8 mouse cellular contexts compared by ENCODE assay signal in genomic region chr6:86851561-86851960, GRCm38 (mm10). TPM values are rescaled to one million over a fixed set of nuclear protein-coding genes. Genes with fewer than 3 reads are reported as not detected.
DNase-seq lines count a peak whose midpoint lies in the region; ATAC-seq and TF ChIP-seq lines count a peak whose summit lies in the region.

No protein-coding gene starts in this region.

- peaks cover 7% of the 10 kb centered on the region for H3K36me3 ChIP-seq in thymus, adult 2 months (ENCODE audit: control insufficient read depth, insufficient read depth, low read length)
- no peaks in the 10 kb centered on the region for H3K36me3 ChIP-seq in forebrain, postnatal 0 days (ENCODE audit: insufficient read depth)

- no peak for ATAC-seq in forebrain, postnatal 0 days
- ATAC-seq in CD4-positive, CD25-positive, alpha-beta regulatory T cell, adult 4 months, result no peak

- no peak for TF ChIP-seq POLR2A in thymus, adult 2 months (IDR thresholded peaks at IDR 0.05; ENCODE audit: control insufficient read depth, extremely low read depth, insufficient read depth, low read length, poor library complexity)

- H3K9ac ChIP-seq in forebrain, postnatal 0 days, result 0 out of 2 replicates have a peak overlapping the region, but pooled peaks have one; percentile 3

- TF ChIP-seq CTCF in thymus, adult 2 months (IDR thresholded peaks at IDR 0.05; ENCODE audit: borderline replicate concordance, control insufficient read depth, extremely low read depth, insufficient read depth, low read length, poor library complexity), result no peak
- TF ChIP-seq CTCF in forebrain, postnatal 0 days (IDR thresholded peaks at IDR 0.05; ENCODE audit: low read depth), result no peak

- peaks cover 18% of the 10 kb centered on the region for H3K4me1 ChIP-seq in thymus, adult 2 months (replicated peaks; ENCODE audit: control insufficient read depth, insufficient read depth, low read length)
- peaks cover 21% of the 10 kb centered on the region for H3K4me1 ChIP-seq in forebrain, postnatal 0 days (ENCODE audit: insufficient read depth)

- H3K27me3 ChIP-seq in thymus, adult 2 months (ENCODE audit: control insufficient read depth, insufficient read depth, low read length), result no peaks in the 10 kb centered on the region
- no peaks in the 10 kb centered on the region for H3K27me3 ChIP-seq in forebrain, postnatal 0 days (ENCODE audit: insufficient read depth, low read length)

- DNase-seq in thymus, adult 2 months, result no peak
- no peak for DNase-seq in thymus, postnatal 14 days
- no peak for DNase-seq in forebrain, postnatal 0 days
- peak; percentile 13 for DNase-seq in liver
- peak; percentile 83 for DNase-seq in yolk sac, embryonic 10.5 days (ENCODE audit: low spot score)
- no peak for DNase-seq in adrenal gland, adult 8-10 months
- no peak for DNase-seq in lung, postnatal 25 days (ENCODE audit: low spot score)

- peak overlapping the region; percentile 92; the same call in 1 of the 2 replicates for H3K27ac ChIP-seq in thymus, adult 2 months (ENCODE audit: control insufficient read depth, insufficient read depth, low read length)
- no peak overlapping the region for H3K27ac ChIP-seq in forebrain, postnatal 0 days (ENCODE audit: low read depth, low read length)

- H3K4me3 ChIP-seq in thymus, adult 2 months (ENCODE audit: control insufficient read depth, insufficient read depth, low read length), result peak overlapping the region; percentile 13; the same call in 1 of the 2 replicates
- peak overlapping the region; percentile 89 for H3K4me3 ChIP-seq in forebrain, postnatal 0 days (ENCODE audit: low read depth, low read length)

- peak overlapping the region; percentile 56 for H3K4me2 ChIP-seq in forebrain, postnatal 0 days (ENCODE audit: low read depth)

- WGBS in thymus, adult 2 months, result 8% methylated on average over 1 of the region's 1 CpGs
- 10% methylated on average over 1 of the region's 1 CpGs for WGBS in forebrain, postnatal 0 days

- H3K9me3 ChIP-seq in forebrain, postnatal 0 days (ENCODE audit: low read length), result no peaks in the 10 kb centered on the region

RNA-seq across cellular contexts. Expression of gene Aak1, which starts 2.2 kb away (rescaled TPM):
- 59.2 and 79.9 TPM in 2 replicates for polyA plus RNA-seq in thymus, adult 2 months (2012; rRNA removed)
- total RNA-seq in forebrain, postnatal 0 days (2014; rRNA removed), result 45.5 and 57.6 TPM in 2 replicates
- 21.4 and 31.0 TPM in 2 replicates for polyA plus RNA-seq in forebrain, postnatal 0 days (2015; fragmentation: Nextera tagmentation; extraction: Ambion mirVana)
- 100 to 1,000 TPM; 129 to 147 (median 132) TPM for total RNA-seq in adrenal gland, adult 8-10 months (2022)
- polyA plus RNA-seq in CD4-positive, CD25-positive, alpha-beta regulatory T cell, adult 4 months (2017; shearing (Covaris generic)), result 10 to 100 TPM; 22.8 to 29.2 TPM

RNA-seq across cellular contexts. Expression of gene Anxa4, which starts 58.2 kb away (rescaled TPM):
- 21.5 and 27.8 TPM in 2 replicates for polyA plus RNA-seq in thymus, adult 2 months (2012; rRNA removed)
- total RNA-seq in forebrain, postnatal 0 days (2014; rRNA removed), result 3.8 and 4.0 TPM in 2 replicates
- polyA plus RNA-seq in forebrain, postnatal 0 days (2015; fragmentation: Nextera tagmentation; extraction: Ambion mirVana), result 5.3 and 5.8 TPM in 2 replicates
- 100 to 1,000 TPM in 1 of 4 experiments, 10 to 100 TPM in 3; 77.0 to 102 (median 86.9) TPM for total RNA-seq in adrenal gland, adult 8-10 months (2022)
- polyA plus RNA-seq in CD4-positive, CD25-positive, alpha-beta regulatory T cell, adult 4 months (2017; shearing (Covaris generic)), result 10 to 100 TPM; 22.6 to 24.4 TPM

Comparison
In these comparisons a context has a peak if more than half of its experiments do, and no peak if none do; other contexts are left out.
1. DNase-seq: peak in liver (single experiment) and yolk sac, embryonic 10.5 days (single experiment); none in thymus, adult 2 months (single experiment), thymus, postnatal 14 days (single experiment), forebrain, postnatal 0 days (single experiment), adrenal gland, adult 8-10 months (single experiment) and lung, postnatal 25 days (single experiment).